In genomic region chr11:75131300-75131699, GRCm38 (mm10) we compare ENCODE assay signal across 24 mouse cellular contexts.
"Had no signal": no experiment of that assay in that cellular context is flagged by ENCODE, and none has a peak within 500 bp of the region (broad histone marks: within the 10 kb centered on the region; RNA-seq: fewer than 3 reads in every experiment).

No protein-coding gene starts in this region.

- H3K9ac ChIP-seq: heart, embryonic 13.5 days; heart, embryonic 15.5 days; hindbrain, embryonic 13.5 days; hindbrain, embryonic 15.5 days; kidney, embryonic 15.5 days; limb, embryonic 12.5 days; liver, embryonic 13.5 days had no signal

- H3K27ac ChIP-seq: heart, embryonic 10.5 days; heart, embryonic 13.5 days; hindbrain, embryonic 13.5 days; hindbrain, embryonic 15.5 days; hindbrain, postnatal 0 days; kidney, embryonic 15.5 days; kidney, postnatal 0 days; limb, embryonic 10.5 days; limb, embryonic 12.5 days; liver, embryonic 13.5 days had no signal

- H3K9me3 ChIP-seq: heart, embryonic 10.5 days; heart, embryonic 13.5 days; heart, embryonic 15.5 days; hindbrain, embryonic 13.5 days; hindbrain, embryonic 15.5 days; kidney, embryonic 15.5 days; limb, embryonic 10.5 days; limb, embryonic 12.5 days; liver, embryonic 13.5 days had no signal

- DNase-seq: gastrocnemius, postnatal 14 days; gastrocnemius, postnatal 36 days; heart, postnatal 4 days; kidney, adult 11 months; kidney, adult 2 months; kidney, adult 9 months; kidney, postnatal 14 days; kidney, postnatal 36 days; layer of hippocampus, adult 9-11 months; layer of hippocampus, postnatal 36 days; liver; liver, embryonic 13.5 days had no signal

- H3K36me3 ChIP-seq: heart, embryonic 10.5 days; heart, embryonic 15.5 days; hindbrain, embryonic 13.5 days; hindbrain, embryonic 15.5 days; limb, embryonic 12.5 days; liver, embryonic 13.5 days had no signal

- ATAC-seq: hindbrain, postnatal 0 days; intestine, embryonic 16.5 days had no signal

- H3K27me3 ChIP-seq: heart, embryonic 13.5 days; heart, embryonic 15.5 days; hindbrain, embryonic 13.5 days; hindbrain, embryonic 15.5 days; kidney, embryonic 15.5 days; limb, embryonic 12.5 days; liver, embryonic 13.5 days had no signal

- H3K4me3 ChIP-seq: heart, embryonic 10.5 days; heart, embryonic 13.5 days; heart, embryonic 15.5 days; hindbrain, embryonic 13.5 days; hindbrain, embryonic 15.5 days; kidney, embryonic 15.5 days; left cerebral cortex, adult 2 months; limb, embryonic 10.5 days; limb, embryonic 12.5 days; liver, embryonic 13.5 days had no signal
